Mouse (Mus musculus): ENCODE results near the gene Catip.
"Not testable (repeated sequence)": the region's sequence is repeated elsewhere in the genome, so short reads cannot be mapped to it uniquely, and the experiment has no call there.

DNA sequence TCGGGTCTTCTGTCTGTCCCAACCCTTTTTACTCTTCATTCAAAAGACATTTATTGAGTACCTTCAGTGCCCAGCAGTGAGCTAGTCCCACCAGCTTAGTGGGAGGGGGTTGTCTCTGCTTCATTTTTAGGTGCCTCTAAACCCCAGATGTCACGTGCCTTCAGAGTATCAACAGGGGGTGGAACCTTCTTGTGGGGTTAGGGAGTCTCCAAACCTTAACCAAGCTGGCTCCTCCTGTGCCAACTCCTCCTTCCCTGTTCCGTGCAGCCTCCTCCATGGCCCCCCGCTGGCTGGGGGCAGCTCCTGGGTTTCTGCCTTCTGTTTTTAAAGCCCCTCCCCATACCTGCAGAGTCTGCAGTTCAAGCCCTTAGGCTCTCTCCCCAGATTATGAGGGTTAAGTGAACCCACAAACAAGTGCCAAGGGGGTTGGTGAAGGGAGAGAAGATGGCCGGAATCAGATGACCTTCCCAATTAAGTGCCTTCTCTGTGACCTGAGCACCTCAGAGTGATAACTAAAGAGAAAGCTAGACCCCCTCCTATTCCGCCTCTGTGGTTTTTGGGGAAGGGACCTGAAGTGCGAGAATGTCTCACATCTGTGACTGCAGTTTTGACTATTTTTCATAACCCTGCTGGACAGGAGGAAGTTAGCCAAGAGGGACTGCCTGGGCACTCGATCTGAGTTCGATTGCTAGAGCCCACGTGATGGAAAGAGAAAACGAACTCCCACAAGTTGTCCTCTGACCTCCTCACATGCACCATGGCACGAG is 34.7 kb downstream of the Catip start:
- not testable (repeated sequence) for TF ChIP-seq POLR2A (IDR thresholded peaks at IDR 0.05; ENCODE audit: insufficient read depth, low read depth, low read length); CTCF (IDR thresholded peaks at IDR 0.05)

All from heart, adult 2 months (tissue).